Mouse (Mus musculus) forebrain, embryonic 14.5 days (tissue): ENCODE measurements around the gene Rab11fip5. TPM values are rescaled to one million over a fixed set of nuclear protein-coding genes. Genes with fewer than 3 reads are reported as not detected.

Experiments
- ATAC-seq: fragments of 200-750 bp; cut with Nextera tagmentation; 2 replicates; pipeline ENCODE4 v1.8.0; 2017; ENCODE audit warnings: mild to moderate bottlenecking, moderate library complexity
- DNase-seq: peaks from one replicate; pipeline ENCODE4 v3.0.0-alpha.2; 2015; ENCODE audit warnings: low spot score
- H3K27ac ChIP-seq: fragments of 300-500 bp; sonication (generic); 2 replicates; pipeline ENCODE4 v1.5.1; 2014; ENCODE audit warnings: low read depth, mild to moderate bottlenecking, control low read depth, low read length, moderate library complexity
- H3K27me3 ChIP-seq: fragments of 300-500 bp; sonication (generic); replicated peaks from 2 replicates; pipeline ENCODE4 v1.6.1; 2014; ENCODE audit warnings: low read length, control low read depth, mixed read lengths; ENCODE audit not compliant: control insufficient read depth, insufficient read depth
- H3K36me3 ChIP-seq: fragments of 300-500 bp; sonication (generic); 2 replicates; pipeline ENCODE4 v1.6.1; 2014; ENCODE audit warnings: low read length, control low read depth; ENCODE audit not compliant: control insufficient read depth, insufficient read depth
- H3K4me1 ChIP-seq: fragments of 300-500 bp; sonication (generic); 2 replicates; pipeline ENCODE4 v1.6.1; 2014; ENCODE audit warnings: antibody characterized with exemption, low read length, control low read depth; ENCODE audit not compliant: control insufficient read depth, insufficient read depth
- H3K4me2 ChIP-seq: fragments of 300-500 bp; sonication (generic); 2 replicates; pipeline ENCODE4 v1.6.1; 2014; ENCODE audit warnings: mild to moderate bottlenecking, control low read depth, low read length
- H3K4me3 ChIP-seq: fragments of 300-500 bp; sonication (generic); 2 replicates; pipeline ENCODE4 v1.5.1; 2014; ENCODE audit warnings: low read depth, low read length, control low read depth
- H3K9ac ChIP-seq: fragments of 300-500 bp; sonication (generic); 2 replicates; pipeline ENCODE4 v1.6.1; 2014; ENCODE audit warnings: mild to moderate bottlenecking, low read length, control low read depth, moderate library complexity
- H3K9me3 ChIP-seq: fragments of 300-500 bp; sonication (generic); replicated peaks from 2 replicates; pipeline ENCODE4 v1.6.1; 2016; ENCODE audit warnings: low read length, control low read depth, mixed read lengths; ENCODE audit not compliant: control insufficient read depth
- WGBS: fragments of 180-500 bp; shearing (Covaris S2); extraction: QIAGEN DNeasy Blood & Tissue Kit; methylation state at CpG from one replicate; pipeline ENCODE4 v1.1.7; 2014; 5-methylcytosine and 5-hydroxymethylcytosine counted together
- polyA plus RNA-seq: library from polyadenylated mRNA; unstranded; fragments of >200 nt; fragmentation: Nextera tagmentation; extraction: Ambion mirVana; gene quantifications from 2 replicates; pipeline ENCODE4 v1.2.1, GENCODE M21; 2014

Gene Rab11fip5
- polyA plus RNA-seq, 1 experiment from 2014 or later = 9.2 TPM

- ATAC-seq (peak; percentile 60), DNase-seq (peak; percentile 78)
- Histone ChIP-seq H3K9me3 (no peaks in the 10 kb centered on the region), H3K4me2 (no peak overlapping the region), H3K36me3 (no peaks in the 10 kb centered on the region), H3K4me1 (peaks cover 21% of the 10 kb centered on the region), H3K27me3 (no peaks in the 10 kb centered on the region), H3K9ac (no peak overlapping the region), H3K4me3 (no peak overlapping the region), H3K27ac (peak overlapping the region; percentile 55)
- WGBS = 42% methylated on average over 7 of the region's 7 CpGs
Observed at GRCm38 (mm10) chr6:85295384-85296167, 78.9 kb downstream of the Rab11fip5 start.

GRCm38 (mm10) chr6:85294004-85294379 is 80.4 kb downstream of the Rab11fip5 start:
- no peak overlapping the region for H3K4me2 ChIP-seq
- H3K9ac ChIP-seq = 0 out of 2 replicates have a peak overlapping the region, but pooled peaks have one; percentile 17
- H3K9me3 ChIP-seq = no peaks in the 10 kb centered on the region
- no peaks in the 10 kb centered on the region for H3K27me3 ChIP-seq
- H3K4me1 ChIP-seq = peaks cover 21% of the 10 kb centered on the region
- H3K4me3 ChIP-seq = no peak overlapping the region
- 7% methylated on average over 5 of the region's 5 CpGs for WGBS
- no peak for ATAC-seq
- no peaks in the 10 kb centered on the region for H3K36me3 ChIP-seq
- no peak for DNase-seq
- peak overlapping the region; percentile 90 for H3K27ac ChIP-seq

GRCm38 (mm10) chr6:85293255-85294003 is 81.0 kb downstream of the Rab11fip5 start:
- Histone ChIP-seq H3K27me3 (no peaks in the 10 kb centered on the region), H3K9me3 (no peaks in the 10 kb centered on the region), H3K4me3 (no peak overlapping the region), H3K4me1 (peaks cover 21% of the 10 kb centered on the region), H3K36me3 (no peaks in the 10 kb centered on the region), H3K27ac (peak overlapping the region; percentile 90), H3K9ac (0 out of 2 replicates have a peak overlapping the region, but pooled peaks have one; percentile 17), H3K4me2 (no peak overlapping the region)
- peak; percentile 91 for ATAC-seq
- DNase-seq = peak; percentile 81
- WGBS = 36% methylated on average over 10 of the region's 10 CpGs

GRCm38 (mm10) chr6:85290869-85291824 is 83.3 kb downstream of the Rab11fip5 start:
- Histone ChIP-seq H3K4me1 (peaks cover 21% of the 10 kb centered on the region), H3K9me3 (no peaks in the 10 kb centered on the region), H3K4me3 (no peak overlapping the region), H3K36me3 (no peaks in the 10 kb centered on the region), H3K9ac (no peak overlapping the region), H3K27ac (no peak overlapping the region), H3K4me2 (no peak overlapping the region), H3K27me3 (no peaks in the 10 kb centered on the region)
- DNase-seq (no peak), ATAC-seq (no peak)
- 93% methylated on average over 16 of the region's 16 CpGs for WGBS

- Histone ChIP-seq H3K4me3 (no peak overlapping the region), H3K9ac (no peak overlapping the region), H3K4me2 (no peak overlapping the region), H3K27ac (no peak overlapping the region), H3K4me1 (peaks cover 2% of the 10 kb centered on the region), H3K27me3 (no peaks in the 10 kb centered on the region), H3K36me3 (no peaks in the 10 kb centered on the region), H3K9me3 (no peaks in the 10 kb centered on the region)
- WGBS = 94% methylated on average over 4 of the region's 4 CpGs
- no peak for DNase-seq
- ATAC-seq = no peak
Observed at GRCm38 (mm10) chr6:85288193-85288857, 86.1 kb downstream of the Rab11fip5 start.

- no peak for DNase-seq
- Histone ChIP-seq H3K4me1 (no peaks in the 10 kb centered on the region), H3K36me3 (no peaks in the 10 kb centered on the region), H3K27me3 (no peaks in the 10 kb centered on the region), H3K9me3 (no peaks in the 10 kb centered on the region), H3K9ac (no peak overlapping the region), H3K4me2 (no peak overlapping the region), H3K27ac (no peak overlapping the region), H3K4me3 (no peak overlapping the region)
- no peak for ATAC-seq
- 83% methylated on average over 13 of the region's 13 CpGs for WGBS
Observed at GRCm38 (mm10) chr6:85286283-85287047, 88.0 kb downstream of the Rab11fip5 start.
